Mouse (Mus musculus) lung, adult 2 months (tissue): ENCODE results near the gene Gm45713.

ENCODE experiments used
- CTCF ChIP-seq: fragments of 200-500 bp; IDR thresholded peaks from 2 replicates; pipeline ENCODE4 v1.5.1; 2011; ENCODE audit warnings: mild to moderate bottlenecking, low read length, control low read depth; ENCODE audit not compliant: insufficient read depth
- POLR2A ChIP-seq: fragments of 200-500 bp; IDR thresholded peaks from 2 replicates; pipeline ENCODE4 v1.6.1; 2011; ENCODE audit warnings: low read depth, mild to moderate bottlenecking, control low read depth, low read length, borderline replicate concordance; ENCODE audit errors: extremely low read depth

- TF ChIP-seq CTCF (no peak), POLR2A (peak; percentile 46; the same call in 1 of the 2 replicates)
These were observed 44.0 kb downstream of the Gm45713 start, which contains the start of gene Rcn3 for GRCm38 (mm10) chr7:45092048-45092447.
